Mouse (Mus musculus): ENCODE data around the gene Ppp1r7.
"Not testable (repeated sequence)": the region's sequence is repeated elsewhere in the genome, so short reads cannot be mapped to it uniquely, and the experiment has no call there.

Ppp1r7 gene

GRCm38 (mm10) chr1:93342648-93343503 is at the start of gene Ppp1r7, which contains the start of gene Pask:
Gene Ppp1r7 (plus strand): TSS chr1:93342854.
Gene Pask (minus strand): TSS chr1:93343482.
- DNase-seq (ENCODE audit: inconsistent ontology term), result peak; percentile 95

DNA sequence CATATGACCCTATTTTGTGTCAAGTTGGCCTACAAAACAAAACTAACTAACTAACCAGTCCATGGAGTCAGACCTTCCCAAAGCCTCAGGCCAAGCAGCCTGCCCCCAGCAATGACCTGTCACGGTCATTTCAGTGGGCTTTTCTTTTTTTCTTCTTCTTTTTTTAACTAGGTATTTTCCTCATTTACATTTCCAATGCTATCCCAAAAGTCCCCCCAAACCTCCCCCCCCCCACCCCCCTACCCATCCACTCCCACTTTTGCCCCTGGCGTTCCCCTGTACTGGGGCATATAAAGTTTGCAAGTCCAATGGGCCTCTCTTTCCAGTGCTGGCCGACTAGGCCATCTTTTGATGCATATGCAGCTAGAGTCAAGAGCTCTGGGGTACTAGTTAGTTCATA is 48.2 kb upstream of the Ppp1r7 start:
- DNase-seq (ENCODE audit: inconsistent ontology term), result not testable (repeated sequence)

DNA sequence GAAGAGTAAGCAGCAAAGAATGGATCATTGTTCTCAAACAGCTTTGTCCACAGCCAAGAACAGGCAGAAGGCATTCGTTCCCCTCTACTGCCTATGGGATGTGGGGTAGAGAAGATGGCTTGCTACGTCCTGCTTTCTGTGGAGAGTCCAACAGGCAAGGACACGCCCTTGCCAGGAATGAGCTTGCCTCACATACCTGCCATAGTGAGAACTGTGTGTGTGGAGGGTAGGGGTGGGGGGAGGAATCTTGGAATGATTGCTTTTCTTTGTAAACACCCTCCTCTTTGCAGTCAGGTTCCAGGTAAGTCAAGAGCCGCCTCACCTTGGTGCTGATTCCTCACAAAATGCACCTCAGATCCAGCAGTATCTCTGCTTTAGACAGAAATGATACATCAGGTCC is 42.9 kb upstream of the Ppp1r7 start:
- no peak for DNase-seq (ENCODE audit: inconsistent ontology term)

GRCm38 (mm10) chr1:93300578-93300977 is 42.1 kb upstream of the Ppp1r7 start:
- DNase-seq (ENCODE audit: inconsistent ontology term), result no peak

GRCm38 (mm10) chr1:93305581-93306337 is 36.9 kb upstream of the Ppp1r7 start, which contains the start of gene Mterf4:
Gene Mterf4 (minus strand): TSS chr1:93305915.
- DNase-seq (ENCODE audit: inconsistent ontology term), result peak; percentile 82

GRCm38 (mm10) chr1:93323973-93324372 is 18.7 kb upstream of the Ppp1r7 start:
- DNase-seq (ENCODE audit: inconsistent ontology term), result no peak

GRCm38 (mm10) chr1:93326446-93326845 is 16.2 kb upstream of the Ppp1r7 start:
- DNase-seq (ENCODE audit: inconsistent ontology term), result peak; percentile 74

GRCm38 (mm10) chr1:93334621-93335020 is 8.0 kb upstream of the Ppp1r7 start:
- peak; percentile 46 for DNase-seq (ENCODE audit: inconsistent ontology term)

- peak; percentile 97 for DNase-seq (ENCODE audit: inconsistent ontology term)
Measured at GRCm38 (mm10) chr1:93343504-93344047, 922 bp downstream of the Ppp1r7 start.

- no peak for DNase-seq (ENCODE audit: inconsistent ontology term)
Measured at GRCm38 (mm10) chr1:93347176-93347575, 4.5 kb downstream of the Ppp1r7 start.

DNA sequence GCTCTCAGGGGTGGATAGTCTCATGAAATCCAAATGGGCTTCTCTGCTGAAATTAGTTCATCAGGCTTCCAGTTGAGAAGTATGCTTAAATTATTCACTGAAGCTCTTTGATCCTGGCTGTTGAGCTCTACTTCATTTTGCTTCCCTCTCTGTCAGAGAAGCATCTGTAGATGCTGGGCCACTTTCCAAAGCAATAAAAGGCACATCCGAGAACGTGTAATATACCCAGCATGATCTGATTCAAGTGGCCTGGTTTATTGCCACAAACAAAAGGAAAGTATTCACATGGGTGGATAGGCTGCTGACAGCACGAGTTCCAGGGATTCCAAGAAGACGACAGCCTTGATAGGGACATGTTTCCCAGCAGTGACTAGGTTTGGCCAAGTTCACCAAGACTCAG is 7.0 kb downstream of the Ppp1r7 start:
- DNase-seq (ENCODE audit: inconsistent ontology term), result peak; percentile 69

DNA sequence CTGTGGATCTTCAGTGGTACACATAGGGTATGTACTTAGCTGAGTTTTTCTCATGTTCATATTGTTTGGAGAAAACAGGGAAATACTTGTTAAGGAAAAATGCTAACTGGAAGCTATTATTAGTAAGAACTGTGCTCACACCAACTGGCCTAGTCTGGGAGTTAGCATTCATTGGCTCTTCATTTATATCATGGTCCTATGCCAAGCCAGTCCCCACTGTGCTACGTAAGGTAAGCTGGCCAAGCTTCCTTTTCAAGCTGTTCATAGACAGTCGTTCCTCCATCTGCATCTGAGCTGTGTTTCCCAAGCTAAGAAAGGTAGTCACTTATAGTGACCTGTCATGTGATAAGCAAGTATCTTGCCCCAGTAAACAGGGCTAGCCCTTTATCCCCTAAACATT is 10.1 kb downstream of the Ppp1r7 start:
- no peak for DNase-seq (ENCODE audit: inconsistent ontology term)

DNA sequence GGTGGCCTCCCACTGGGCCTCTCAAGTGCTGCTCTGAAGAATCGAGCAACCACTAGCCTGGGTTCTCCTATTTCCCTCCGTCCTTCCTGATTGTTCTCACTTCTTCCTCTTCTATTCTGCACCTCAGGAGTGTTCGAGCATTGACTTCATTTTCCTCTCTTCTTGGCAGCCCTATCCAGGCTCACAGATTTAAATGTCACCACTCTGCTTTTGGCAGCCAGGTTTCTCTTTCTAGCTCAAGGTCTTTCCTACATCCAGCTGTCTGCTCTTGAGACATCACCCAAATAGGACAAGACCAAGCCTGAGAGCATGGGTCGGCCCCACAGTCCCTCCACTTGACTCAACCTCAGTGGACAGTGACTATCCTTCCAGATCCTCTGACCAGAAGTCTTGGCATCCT is 20.0 kb downstream of the Ppp1r7 start:
- DNase-seq (ENCODE audit: inconsistent ontology term), result no peak

- DNase-seq (ENCODE audit: inconsistent ontology term), result no peak
Measured at GRCm38 (mm10) chr1:93365641-93366040, 23.0 kb downstream of the Ppp1r7 start.

GRCm38 (mm10) chr1:93373665-93374064 is 31.0 kb downstream of the Ppp1r7 start, which contains the start of gene Ano7:
Gene Ano7 (plus strand): TSS chr1:93373930.
- no peak for DNase-seq (ENCODE audit: inconsistent ontology term)

DNA sequence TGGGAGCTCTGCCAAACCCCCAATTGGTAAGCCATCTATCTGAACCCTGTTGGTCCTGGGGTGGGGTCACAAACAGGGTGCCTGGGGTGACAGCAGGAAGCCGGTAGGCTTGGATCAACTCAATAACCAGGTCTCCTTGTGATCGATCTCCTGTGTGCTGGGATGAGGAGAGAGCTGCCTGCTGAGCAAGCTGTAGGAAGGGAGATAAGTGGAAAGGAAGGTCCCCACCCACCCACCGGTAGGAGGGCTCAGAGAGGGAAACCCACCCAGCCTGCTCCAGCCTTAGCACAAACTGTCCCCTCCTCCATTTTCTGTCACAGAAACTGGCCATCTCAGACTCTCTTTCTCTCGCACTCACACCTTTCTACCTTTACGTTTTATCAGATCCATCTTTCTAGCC is 34.7 kb downstream of the Ppp1r7 start:
- no peak for DNase-seq (ENCODE audit: inconsistent ontology term)

DNA sequence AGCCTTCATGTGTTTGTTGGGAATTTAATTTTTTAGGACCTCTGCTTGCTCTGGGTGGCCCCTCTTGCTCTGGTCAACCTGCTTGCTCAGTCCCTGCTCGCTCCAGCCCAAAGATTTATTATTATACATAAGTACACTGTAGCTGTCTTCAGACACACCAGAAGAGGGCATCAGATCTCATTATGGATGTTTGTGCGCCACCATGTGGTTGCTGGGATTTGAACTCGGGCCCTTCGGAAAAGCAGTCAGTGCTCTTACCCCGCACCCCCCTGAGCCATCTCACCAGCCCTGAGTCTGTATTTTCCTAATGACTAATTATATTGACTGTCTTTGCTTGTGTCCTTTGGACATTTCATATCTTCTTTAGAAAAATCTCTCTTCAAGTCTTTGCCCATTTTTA is 36.5 kb downstream of the Ppp1r7 start:
- no peak for DNase-seq (ENCODE audit: inconsistent ontology term)

GRCm38 (mm10) chr1:93387198-93387597 is 44.5 kb downstream of the Ppp1r7 start:
- DNase-seq (ENCODE audit: inconsistent ontology term), result no peak

GRCm38 (mm10) chr1:93388906-93389305 is 46.3 kb downstream of the Ppp1r7 start:
- no peak for DNase-seq (ENCODE audit: inconsistent ontology term)

- DNase-seq (ENCODE audit: inconsistent ontology term), result peak; percentile 11
Measured at GRCm38 (mm10) chr1:93401191-93402052, 58.8 kb downstream of the Ppp1r7 start.

DNA sequence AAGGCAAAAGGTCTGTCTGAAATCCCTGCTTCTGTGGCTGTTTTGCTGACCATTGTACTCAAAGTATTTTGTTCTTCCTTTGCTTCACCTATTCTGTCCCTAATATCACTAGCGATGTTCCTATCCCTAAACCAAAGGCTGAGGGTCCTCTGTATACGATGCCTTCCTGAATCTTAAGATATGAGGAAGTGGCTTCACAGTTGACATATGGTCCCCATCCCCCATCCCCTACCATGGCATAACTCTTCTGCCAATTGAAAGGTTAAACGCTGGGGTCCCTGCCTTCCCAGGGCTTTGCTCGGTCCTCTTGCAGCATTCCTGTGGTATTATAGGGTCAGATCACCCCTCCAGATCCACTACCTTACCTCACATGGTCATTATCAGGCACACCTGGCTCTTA is 60.7 kb downstream of the Ppp1r7 start:
- no peak for DNase-seq (ENCODE audit: inconsistent ontology term)
